Mouse (Mus musculus) limb, embryonic 11.5 days (tissue): ENCODE data around the gene Shisa5. TPM values are rescaled to one million over a fixed set of nuclear protein-coding genes. Genes with fewer than 3 reads are reported as not detected.
A peak's percentile ranks its signal among the peaks of the same experiment; 100 is the strongest.

Experiments used
- ATAC-seq: fragments of 200-750 bp; cut with Nextera tagmentation; 2 replicates; pipeline ENCODE4 v1.8.0; 2017; ENCODE audit warnings: low read depth; ENCODE audit not compliant: insufficient number of reproducible peaks, low FRiP score, low TSS enrichment
- DNase-seq: peaks from one replicate; pipeline ENCODE4 v3.0.0-alpha.2; 2015; ENCODE audit warnings: low spot score
- H3K27ac ChIP-seq: fragments of 300-500 bp; sonication (generic); replicated peaks from 2 replicates; pipeline ENCODE4 v1.5.1; 2014; ENCODE audit warnings: low read depth, mild to moderate bottlenecking, low read length
- H3K27me3 ChIP-seq: fragments of 300-500 bp; sonication (generic); 2 replicates; pipeline ENCODE4 v1.6.1; 2014; ENCODE audit warnings: mild to moderate bottlenecking, low read length, mixed read lengths; ENCODE audit not compliant: control insufficient read depth, insufficient read depth
- H3K36me3 ChIP-seq: fragments of 300-500 bp; sonication (generic); 2 replicates; pipeline ENCODE4 v1.6.1; 2014; ENCODE audit warnings: mild to moderate bottlenecking, low read length, moderate library complexity, mixed read lengths; ENCODE audit not compliant: control insufficient read depth, insufficient read depth
- H3K4me1 ChIP-seq: fragments of 300-500 bp; sonication (generic); 2 replicates; pipeline ENCODE4 v1.6.1; 2014; ENCODE audit warnings: low read length, mixed read lengths; ENCODE audit not compliant: control insufficient read depth, insufficient read depth
- H3K4me2 ChIP-seq: fragments of 300-500 bp; sonication (generic); 2 replicates; pipeline ENCODE4 v1.6.1; 2014; ENCODE audit warnings: low read depth, mild to moderate bottlenecking, moderate library complexity; ENCODE audit not compliant: severe bottlenecking
- H3K4me3 ChIP-seq: fragments of 300-500 bp; sonication (generic); 2 replicates; pipeline ENCODE4 v1.5.1; 2014; ENCODE audit warnings: low read depth, low read length
- H3K9ac ChIP-seq: fragments of 300-500 bp; sonication (generic); 2 replicates; pipeline ENCODE4 v1.6.1; 2014; ENCODE audit warnings: mild to moderate bottlenecking, low read length
- H3K9me3 ChIP-seq: fragments of 300-500 bp; sonication (generic); 2 replicates; pipeline ENCODE4 v1.6.1; 2016; ENCODE audit warnings: low read length; ENCODE audit not compliant: control insufficient read depth
- WGBS: fragments of 180-500 bp; shearing (Covaris S2); extraction: QIAGEN DNeasy Blood & Tissue Kit; methylation state at CpG from one replicate; pipeline ENCODE4 v1.1.7; 2014; 5-methylcytosine and 5-hydroxymethylcytosine counted together
- polyA plus RNA-seq: library from polyadenylated mRNA; unstranded; fragments of >200 nt; fragmentation: Nextera tagmentation; extraction: Ambion mirVana; gene quantifications from 2 replicates; pipeline ENCODE4 v1.2.1, GENCODE M21; 2014

The Shisa5 gene
- polyA plus RNA-seq, 1 experiment from 2014 or later: 38.9 TPM

DNA sequence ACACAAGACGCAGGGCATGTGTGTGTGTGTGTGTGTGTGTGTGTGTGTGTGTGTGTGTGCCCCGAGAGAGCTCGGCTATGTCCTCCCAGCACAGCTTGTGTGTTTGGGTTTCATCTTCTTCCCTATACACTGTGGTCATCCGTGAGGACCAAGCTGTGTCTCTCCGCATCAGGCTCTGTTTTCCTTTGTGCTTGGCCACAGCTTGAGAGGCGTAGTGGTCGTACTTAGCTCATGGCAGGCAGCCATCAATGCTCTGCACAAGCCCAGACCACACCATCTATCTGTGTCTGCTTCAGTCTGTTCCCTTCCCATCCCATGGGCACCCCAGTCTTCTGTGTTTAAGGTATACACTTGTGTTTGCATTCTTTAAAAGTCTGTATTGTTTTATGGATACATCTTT lies 3.0 kb downstream of the Shisa5 start:
- no peaks in the 10 kb centered on the region for H3K9me3 ChIP-seq
- no peak overlapping the region for H3K9ac ChIP-seq
- no peak for DNase-seq
- no peaks in the 10 kb centered on the region for H3K27me3 ChIP-seq
- no peak overlapping the region for H3K27ac ChIP-seq
- H3K4me1 ChIP-seq: no peaks in the 10 kb centered on the region
- 82% methylated on average over 7 of the region's 7 CpGs for WGBS
- no peak overlapping the region for H3K4me3 ChIP-seq
- H3K4me2 ChIP-seq: no peak overlapping the region
- H3K36me3 ChIP-seq: no peaks in the 10 kb centered on the region
- ATAC-seq: no peak

DNA sequence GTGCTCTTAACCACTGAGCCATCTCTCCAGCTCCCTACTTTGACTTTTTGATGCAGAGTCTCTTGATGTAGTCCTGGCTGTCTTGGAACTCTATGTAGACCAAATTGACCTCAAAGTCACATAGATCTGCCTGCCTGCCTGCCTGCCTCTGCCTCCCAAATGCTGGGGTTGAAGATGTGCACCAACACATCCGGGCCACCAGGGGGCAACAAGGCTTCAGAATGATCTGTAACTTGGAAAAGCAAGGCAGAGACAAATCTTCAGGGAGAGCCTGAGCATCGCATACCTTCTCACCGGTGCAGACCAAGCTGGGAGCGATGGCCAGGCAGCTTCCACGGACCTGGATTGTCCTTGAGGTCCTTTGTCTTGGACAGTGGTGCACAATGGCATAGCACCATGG lies 7.9 kb downstream of the Shisa5 start:
- ATAC-seq: no peak
- peak; percentile 50 for DNase-seq
- Histone ChIP-seq H3K27ac (no peak overlapping the region), H3K27me3 (no peaks in the 10 kb centered on the region), H3K9me3 (no peaks in the 10 kb centered on the region), H3K36me3 (no peaks in the 10 kb centered on the region; the same call in 1 of the 2 replicates), H3K4me3 (no peak overlapping the region), H3K4me1 (no peaks in the 10 kb centered on the region), H3K9ac (no peak overlapping the region), H3K4me2 (no peak overlapping the region)
- WGBS: 36% methylated on average over 5 of the region's 5 CpGs

DNA sequence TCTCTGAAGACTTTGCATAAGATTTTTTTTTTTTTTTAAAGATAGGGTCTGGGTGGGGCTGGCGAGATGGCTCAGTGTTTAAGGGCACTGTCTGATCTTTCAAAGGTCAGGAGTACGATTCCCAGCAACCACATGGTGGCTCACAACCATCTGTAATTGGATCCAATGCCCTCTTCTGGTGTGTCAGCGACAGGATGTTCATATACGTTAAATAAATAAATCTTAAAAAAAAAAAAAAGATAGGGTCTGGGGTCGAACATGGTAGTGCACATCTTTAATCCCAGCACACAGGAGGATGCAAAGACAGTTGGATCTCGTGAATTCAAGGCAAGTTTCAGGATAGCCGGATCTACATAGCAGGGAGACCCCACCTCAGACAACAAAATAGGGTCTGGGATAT lies 11.0 kb downstream of the Shisa5 start:
- H3K27ac ChIP-seq: no peak overlapping the region
- no peak overlapping the region for H3K4me2 ChIP-seq
- H3K9me3 ChIP-seq: no peaks in the 10 kb centered on the region
- 86% methylated on average over 7 of the region's 7 CpGs for WGBS
- H3K9ac ChIP-seq: no peak overlapping the region
- ATAC-seq (no peak), DNase-seq (no peak)
- no peaks in the 10 kb centered on the region; the same call in 1 of the 2 replicates for H3K36me3 ChIP-seq
- H3K4me1 ChIP-seq: peaks cover under 1% of the 10 kb centered on the region; the same call in 1 of the 2 replicates
- H3K4me3 ChIP-seq: no peak overlapping the region
- no peaks in the 10 kb centered on the region for H3K27me3 ChIP-seq

DNA sequence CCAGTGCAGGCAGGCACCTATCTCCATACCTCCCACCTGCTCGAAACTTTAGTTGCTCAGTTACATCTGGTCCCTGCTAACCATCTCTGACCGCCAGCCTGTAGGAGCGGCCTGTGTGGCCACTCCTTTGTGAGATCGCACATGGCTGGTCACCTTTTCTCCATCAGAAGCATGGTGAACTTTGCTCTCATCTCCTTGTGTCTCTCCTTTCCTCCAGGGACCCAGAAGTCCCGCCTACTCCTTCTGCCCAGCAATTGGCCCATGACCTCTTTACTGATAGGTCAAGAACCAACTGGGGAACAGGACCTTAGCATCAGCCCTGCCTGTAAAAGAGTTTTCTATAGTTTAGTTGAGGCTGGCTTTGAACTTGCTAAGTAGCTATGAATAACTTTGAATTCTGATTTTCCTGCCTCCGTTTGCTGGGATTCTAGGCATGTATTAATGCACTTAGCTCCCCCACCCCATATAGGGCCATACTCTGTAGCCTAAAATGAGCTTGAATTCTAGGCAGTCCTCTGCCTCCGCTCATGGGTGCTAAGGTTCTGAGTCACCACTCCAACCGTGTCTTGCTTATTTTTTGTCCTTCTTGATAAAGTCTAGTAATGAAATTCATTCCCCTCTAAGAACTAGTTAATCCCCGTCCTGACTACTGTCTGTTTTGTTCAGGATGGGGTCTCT lies 11.8 kb downstream of the Shisa5 start:
- Histone ChIP-seq H3K9me3 (no peaks in the 10 kb centered on the region), H3K4me2 (no peak overlapping the region), H3K4me1 (peaks cover 7% of the 10 kb centered on the region; the same call in 1 of the 2 replicates), H3K36me3 (no peaks in the 10 kb centered on the region; the same call in 1 of the 2 replicates), H3K4me3 (no peak overlapping the region), H3K27ac (no peak overlapping the region), H3K27me3 (no peaks in the 10 kb centered on the region), H3K9ac (no peak overlapping the region)
- 85% methylated on average over 9 of the region's 9 CpGs for WGBS
- ATAC-seq (no peak), DNase-seq (no peak)

DNA sequence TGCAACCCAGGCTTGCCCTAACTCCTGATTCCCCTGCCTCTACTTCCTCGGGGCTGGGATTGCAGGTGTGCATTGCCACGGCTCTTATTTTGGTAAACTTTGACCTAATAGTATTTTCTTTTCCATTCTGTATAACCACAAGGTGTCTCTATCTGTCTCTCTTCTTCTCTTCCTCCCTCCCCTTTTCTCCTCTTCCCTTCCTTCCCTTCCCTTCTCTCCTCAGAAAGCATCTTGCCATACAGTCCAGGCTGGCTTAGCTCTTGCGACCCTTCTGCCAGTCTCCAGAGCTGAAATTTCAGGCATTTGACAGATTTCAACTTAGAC lies 12.3 kb downstream of the Shisa5 start:
- ATAC-seq (no peak), DNase-seq (no peak)
- 81% methylated on average over 3 of the region's 3 CpGs for WGBS
- Histone ChIP-seq H3K9me3 (no peaks in the 10 kb centered on the region), H3K27me3 (no peaks in the 10 kb centered on the region), H3K4me1 (peaks cover 8% of the 10 kb centered on the region; the same call in 1 of the 2 replicates), H3K27ac (no peak overlapping the region), H3K4me2 (no peak overlapping the region), H3K36me3 (no peaks in the 10 kb centered on the region; the same call in 1 of the 2 replicates), H3K4me3 (no peak overlapping the region), H3K9ac (no peak overlapping the region)

DNA sequence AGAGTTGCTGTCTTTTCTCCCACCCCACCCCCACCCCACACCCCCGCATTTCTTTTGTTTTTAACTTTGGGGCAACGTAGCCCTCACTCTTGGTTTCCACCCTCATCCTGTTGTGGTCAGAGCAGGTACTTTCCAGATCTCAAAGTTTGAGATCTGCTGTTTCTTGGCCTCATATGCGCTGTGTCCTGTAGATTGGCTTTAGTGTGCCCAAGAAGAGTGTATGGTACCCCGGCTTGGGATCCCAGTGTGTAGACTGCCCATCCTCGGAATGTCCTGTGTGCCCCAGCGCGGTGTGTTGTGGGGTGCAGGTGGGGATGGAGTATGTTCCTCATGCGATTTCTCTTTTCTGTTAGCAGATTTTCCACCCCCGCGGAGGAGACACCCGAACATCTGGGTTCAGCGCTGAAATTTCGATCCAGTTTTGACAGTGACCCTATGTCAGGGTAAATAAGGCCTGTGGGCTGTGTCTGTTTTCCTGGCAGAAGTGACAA lies 12.7 kb downstream of the Shisa5 start:
- Histone ChIP-seq H3K4me3 (no peak overlapping the region), H3K9ac (no peak overlapping the region), H3K36me3 (no peaks in the 10 kb centered on the region; the same call in none of the 2 replicates), H3K27me3 (no peaks in the 10 kb centered on the region), H3K4me2 (no peak overlapping the region), H3K9me3 (no peaks in the 10 kb centered on the region), H3K4me1 (peaks cover 8% of the 10 kb centered on the region; the same call in 1 of the 2 replicates), H3K27ac (no peak overlapping the region)
- DNase-seq (no peak), ATAC-seq (no peak)
- WGBS: 88% methylated on average over 13 of the region's 13 CpGs

DNA sequence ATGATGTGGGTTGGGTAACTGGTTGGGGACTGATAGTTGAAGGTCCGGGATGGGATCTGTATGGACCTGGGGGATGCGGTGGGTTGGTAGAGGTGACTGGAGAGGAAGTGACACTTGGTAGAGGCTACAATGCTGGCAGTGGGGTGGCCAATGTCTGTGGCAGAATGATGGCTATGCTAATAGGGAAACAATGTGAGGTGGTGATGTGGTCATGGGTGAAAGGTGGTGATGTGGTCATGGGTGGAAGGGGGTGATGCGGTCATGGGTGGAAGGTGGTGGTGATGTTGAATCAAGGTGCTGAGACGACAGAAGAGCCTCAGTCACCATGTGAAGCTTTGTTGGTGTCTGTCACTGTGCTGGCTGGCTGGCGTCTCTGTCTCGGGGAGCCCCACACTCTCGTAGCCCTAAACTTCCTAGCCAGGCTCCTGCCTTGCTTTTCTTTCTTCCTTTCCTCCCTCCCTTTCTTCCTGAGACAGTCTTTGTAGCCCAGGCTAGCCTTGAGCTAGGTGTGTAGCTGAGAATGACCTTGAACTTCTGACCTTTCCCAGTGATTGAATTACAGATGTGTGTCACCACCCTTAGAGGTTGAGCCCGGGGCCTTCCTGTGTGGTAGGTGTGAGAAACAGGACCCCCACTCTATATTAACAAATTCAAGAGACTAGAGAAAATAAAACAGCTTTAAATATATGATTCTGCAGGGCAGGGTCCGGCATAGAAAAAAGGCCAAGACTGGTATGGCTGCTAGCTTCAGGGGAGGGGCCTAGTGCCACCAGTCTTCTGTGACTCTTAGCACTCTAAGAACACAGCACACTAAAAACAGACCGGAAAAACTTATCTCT lies 13.5 kb downstream of the Shisa5 start:
- Histone ChIP-seq H3K27me3 (no peaks in the 10 kb centered on the region), H3K4me2 (no peak overlapping the region), H3K9ac (no peak overlapping the region), H3K4me1 (peaks cover 8% of the 10 kb centered on the region; the same call in 1 of the 2 replicates), H3K4me3 (no peak overlapping the region), H3K27ac (no peak overlapping the region), H3K36me3 (peaks cover under 1% of the 10 kb centered on the region), H3K9me3 (no peaks in the 10 kb centered on the region)
- 89% methylated on average over 10 of the region's 10 CpGs for WGBS
- ATAC-seq (no peak), DNase-seq (no peak)

DNA sequence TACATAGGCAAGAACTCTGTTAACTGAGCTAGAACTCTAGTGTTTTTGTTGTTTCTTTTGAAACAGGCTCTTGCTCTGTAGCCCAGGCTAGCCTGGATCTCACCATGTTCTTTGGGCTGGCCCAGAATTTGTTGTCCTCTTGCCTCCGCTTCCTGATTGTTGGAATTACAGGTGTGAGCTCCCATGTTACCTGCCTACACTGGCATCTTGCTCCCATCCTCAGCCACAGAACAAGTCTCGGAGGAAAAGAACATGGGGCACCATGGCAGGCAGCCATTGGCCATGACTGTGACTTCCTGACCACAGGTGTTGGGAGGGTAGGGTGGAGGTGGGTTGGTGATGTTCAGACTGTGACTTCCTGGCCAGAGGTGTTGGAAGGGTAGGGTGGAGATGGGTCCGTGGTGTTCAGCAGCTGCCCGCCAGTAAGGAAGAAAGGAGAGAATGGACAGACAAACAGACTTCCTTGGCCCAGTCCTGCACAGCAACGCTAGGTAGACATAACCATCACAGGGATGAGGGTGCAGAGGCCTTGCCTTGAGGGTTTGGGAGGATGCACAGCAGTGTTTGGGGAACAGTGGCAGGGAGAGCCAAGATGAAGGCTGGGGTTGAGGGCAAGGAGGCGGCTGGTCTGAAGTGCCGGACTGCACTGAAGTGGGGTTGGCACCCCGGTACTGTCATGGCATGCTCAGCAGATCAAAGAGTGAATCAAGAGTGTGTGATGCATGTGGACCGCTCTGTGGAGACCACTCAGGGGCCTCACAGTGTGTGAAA lies 14.3 kb downstream of the Shisa5 start:
- peaks cover 4% of the 10 kb centered on the region for H3K36me3 ChIP-seq
- DNase-seq: no peak
- no peak for ATAC-seq
- no peaks in the 10 kb centered on the region for H3K9me3 ChIP-seq
- peaks cover 8% of the 10 kb centered on the region; the same call in 1 of the 2 replicates for H3K4me1 ChIP-seq
- H3K4me2 ChIP-seq: no peak overlapping the region
- H3K27me3 ChIP-seq: no peaks in the 10 kb centered on the region
- H3K27ac ChIP-seq: no peak overlapping the region
- H3K4me3 ChIP-seq: no peak overlapping the region
- no peak overlapping the region for H3K9ac ChIP-seq
- WGBS: 90% methylated on average over 9 of the region's 9 CpGs
